Mouse (Mus musculus) c-Kit-positive CD71-positive TER-119-positive erythroid progenitor cells, embryonic 14.5 days (primary cell): Measurements from ENCODE around the gene Prkaca.

Experiments
- DNase-seq: peaks from one replicate; pipeline ENCODE4 v3.0.0-alpha.2; 2013; ENCODE audit warnings: low spot score

Gene Prkaca

GRCm38 (mm10) chr8:84039050-84039449 is 66.3 kb downstream of the Prkaca start:
- DNase-seq: peak; percentile 65

GRCm38 (mm10) chr8:84042066-84042947 is 69.5 kb downstream of the Prkaca start, which contains the start of gene Il27ra:
Il27ra (minus strand) TSS chr8:84042589.
- DNase-seq: no peak

GRCm38 (mm10) chr8:84042948-84043342 is 70.2 kb downstream of the Prkaca start:
- DNase-seq: no peak

GRCm38 (mm10) chr8:84044103-84044502 is 71.3 kb downstream of the Prkaca start:
- no peak for DNase-seq

- no peak for DNase-seq
These were observed 72.1 kb downstream of the Prkaca start, which contains the start of gene Rln3 for GRCm38 (mm10) chr8:84044900-84045299. Rln3 (minus strand) TSS chr8:84045000.
